Mouse (Mus musculus): ENCODE measurements around the gene Syvn1. TPM values are rescaled to one million over a fixed set of nuclear protein-coding genes. Genes with fewer than 3 reads are reported as not detected.

The Syvn1 gene
- polyA plus RNA-seq, 1 experiment from 2014 or later = 34.3 TPM

- Histone ChIP-seq H3K4me1 (peaks cover 31% of the 10 kb centered on the region), H3K9ac (replicated peaks) (peak overlapping the region; percentile 90), H3K4me2 (peak overlapping the region; percentile 83), H3K4me3 (replicated peaks) (peak overlapping the region; percentile 91), H3K9me3 (replicated peaks) (no peaks in the 10 kb centered on the region), H3K27ac (replicated peaks) (peak overlapping the region; percentile 100), H3K27me3 (replicated peaks) (no peaks in the 10 kb centered on the region), H3K36me3 (peaks cover 24% of the 10 kb centered on the region)
- WGBS = 13% methylated on average over 20 of the region's 20 CpGs
- ATAC-seq (ENCODE audit: low FRiP score) = peak; percentile 50
These were observed 746 bp upstream of the Syvn1 start for GRCm38 (mm10) chr19:6045366-6046293.

- Histone ChIP-seq H3K9me3 (replicated peaks) (no peaks in the 10 kb centered on the region), H3K9ac (replicated peaks) (peak overlapping the region; percentile 90), H3K36me3 (peaks cover 41% of the 10 kb centered on the region), H3K4me1 (peaks cover 33% of the 10 kb centered on the region), H3K27ac (replicated peaks) (peak overlapping the region; percentile 100), H3K27me3 (replicated peaks) (no peaks in the 10 kb centered on the region), H3K4me3 (replicated peaks) (peak overlapping the region; percentile 91), H3K4me2 (peak overlapping the region; percentile 83)
- WGBS = 2% methylated on average over 43 of the region's 44 CpGs
- ATAC-seq (ENCODE audit: low FRiP score) = peak; percentile 3; the same call in 1 of the 2 replicates
These were observed 950 bp downstream of the Syvn1 start for GRCm38 (mm10) chr19:6047154-6047898.

DNA sequence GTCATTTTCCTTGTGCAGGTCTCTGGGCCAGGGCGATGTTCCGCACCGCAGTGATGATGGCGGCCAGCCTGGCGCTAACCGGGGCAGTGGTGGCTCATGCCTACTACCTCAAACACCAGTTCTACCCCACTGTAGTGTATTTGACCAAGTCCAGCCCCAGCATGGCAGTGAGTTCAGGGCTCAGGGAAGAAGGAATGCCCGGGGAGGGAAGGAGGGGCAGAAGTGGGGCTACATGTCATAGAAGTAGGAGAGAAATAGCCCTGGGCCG, 1.5 kb downstream of the Syvn1 start:
- Histone ChIP-seq H3K4me1 (peaks cover 36% of the 10 kb centered on the region), H3K9ac (replicated peaks) (peak overlapping the region; percentile 90), H3K36me3 (peaks cover 46% of the 10 kb centered on the region), H3K27me3 (replicated peaks) (no peaks in the 10 kb centered on the region), H3K9me3 (replicated peaks) (no peaks in the 10 kb centered on the region), H3K4me3 (replicated peaks) (peak overlapping the region; percentile 91), H3K27ac (replicated peaks) (no peak overlapping the region), H3K4me2 (peak overlapping the region; percentile 83)
- 92% methylated on average over 8 of the region's 8 CpGs for WGBS
- ATAC-seq (ENCODE audit: low FRiP score) = no peak

DNA sequence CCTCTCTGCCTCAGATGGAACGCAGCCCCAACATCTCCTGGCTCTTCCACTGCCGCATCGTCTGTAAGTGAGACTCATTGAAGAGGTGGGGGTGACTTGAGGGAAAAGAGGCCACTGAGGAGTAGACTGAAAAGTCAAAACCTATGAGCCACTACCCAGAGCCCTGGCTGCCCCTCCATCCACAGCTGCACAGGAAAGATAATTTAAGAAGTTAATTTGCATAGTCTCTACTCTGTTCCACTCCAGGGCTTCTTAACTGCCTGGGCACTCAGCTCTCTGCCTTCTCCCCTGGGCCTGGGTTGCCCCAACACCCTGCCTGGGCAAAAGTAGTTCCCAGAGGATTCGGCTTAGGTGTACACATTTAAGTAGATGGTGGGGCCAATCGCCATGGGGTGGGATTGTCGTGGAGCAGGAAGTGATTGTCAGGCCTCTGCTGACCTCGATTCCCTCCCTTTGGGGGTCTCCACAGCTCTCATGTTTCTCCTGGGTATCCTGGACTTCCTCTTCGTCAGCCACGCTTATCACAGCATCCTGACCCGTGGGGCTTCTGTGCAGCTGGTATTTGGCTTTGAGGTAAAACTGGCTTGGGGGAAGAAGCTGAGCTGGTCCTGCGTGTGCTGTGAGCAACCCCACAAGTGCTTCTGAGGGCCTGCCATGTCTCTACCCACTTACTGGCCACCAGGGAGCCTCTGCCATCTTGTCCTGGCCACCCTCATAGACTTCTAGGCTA, 2.5 kb downstream of the Syvn1 start:
- H3K27ac ChIP-seq (replicated peaks) = no peak overlapping the region
- H3K9ac ChIP-seq (replicated peaks) = no peak overlapping the region
- WGBS = 93% methylated on average over 11 of the region's 11 CpGs
- peaks cover 40% of the 10 kb centered on the region for H3K4me1 ChIP-seq
- peaks cover 57% of the 10 kb centered on the region for H3K36me3 ChIP-seq
- H3K9me3 ChIP-seq (replicated peaks) = no peaks in the 10 kb centered on the region
- ATAC-seq (ENCODE audit: low FRiP score) = no peak
- peak overlapping the region; percentile 91; the same call in 1 of the 2 replicates for H3K4me3 ChIP-seq (replicated peaks)
- no peaks in the 10 kb centered on the region for H3K27me3 ChIP-seq (replicated peaks)
- H3K4me2 ChIP-seq = no peak overlapping the region

DNA sequence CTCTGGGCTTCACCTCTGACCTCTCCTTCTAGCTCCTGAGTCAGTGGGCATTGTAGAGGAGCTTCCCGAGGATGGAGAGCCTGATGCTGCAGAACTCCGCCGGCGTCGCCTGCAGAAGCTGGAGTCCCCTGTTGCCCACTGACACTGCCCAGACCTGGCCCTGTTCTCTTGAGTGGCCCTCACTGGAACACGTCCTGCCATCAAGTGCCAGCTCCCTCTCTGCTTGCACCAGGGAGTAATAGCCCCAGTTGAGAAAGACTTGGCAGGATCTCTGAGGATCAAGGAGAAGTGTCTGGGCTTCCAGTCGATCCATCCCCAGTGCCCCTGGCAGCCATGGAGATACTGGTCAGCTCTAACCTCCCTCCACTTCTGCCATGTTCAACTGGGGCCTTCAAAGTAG, 6.1 kb downstream of the Syvn1 start:
- H3K27ac ChIP-seq (replicated peaks) = no peak overlapping the region
- peaks cover 40% of the 10 kb centered on the region for H3K4me1 ChIP-seq
- no peak overlapping the region for H3K4me3 ChIP-seq (replicated peaks)
- H3K4me2 ChIP-seq = no peak overlapping the region
- H3K9ac ChIP-seq (replicated peaks) = no peak overlapping the region
- no peak for ATAC-seq (ENCODE audit: low FRiP score)
- H3K36me3 ChIP-seq = peaks cover 76% of the 10 kb centered on the region
- no peaks in the 10 kb centered on the region for H3K9me3 ChIP-seq (replicated peaks)
- no peaks in the 10 kb centered on the region for H3K27me3 ChIP-seq (replicated peaks)
- WGBS = 89% methylated on average over 7 of the region's 7 CpGs

- peaks cover 68% of the 10 kb centered on the region for H3K36me3 ChIP-seq
- H3K9me3 ChIP-seq (replicated peaks) = no peaks in the 10 kb centered on the region
- no peak overlapping the region for H3K4me2 ChIP-seq
- H3K9ac ChIP-seq (replicated peaks) = no peak overlapping the region
- peaks cover 32% of the 10 kb centered on the region for H3K4me1 ChIP-seq
- no peak overlapping the region for H3K4me3 ChIP-seq (replicated peaks)
- H3K27me3 ChIP-seq (replicated peaks) = no peaks in the 10 kb centered on the region
- no peak overlapping the region for H3K27ac ChIP-seq (replicated peaks)
- 90% methylated on average over 5 of the region's 5 CpGs for whole genome bisulfite sequencing
- no peak for ATAC-seq (ENCODE audit: low FRiP score)
These were observed 7.9 kb downstream of the Syvn1 start for GRCm38 (mm10) chr19:6054296-6054695.

DNA sequence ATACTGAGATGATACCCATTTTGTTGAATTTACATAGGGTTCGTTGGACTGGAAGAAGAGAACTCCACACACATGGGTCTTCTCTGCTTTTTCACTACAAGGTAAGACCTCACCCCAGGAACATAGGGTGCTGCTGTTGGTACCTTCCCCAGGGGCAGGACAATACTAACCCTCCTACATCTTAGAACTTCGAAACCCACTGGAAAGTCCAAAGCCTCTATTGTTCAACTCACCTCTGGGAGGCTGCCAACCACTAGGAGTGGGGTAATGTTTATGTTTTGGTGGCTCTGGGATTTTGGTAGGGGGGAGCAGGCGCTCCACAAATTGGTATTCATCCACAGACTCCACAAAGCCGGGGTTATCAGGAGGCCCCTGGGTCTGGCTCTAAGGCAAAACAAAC, 10.3 kb downstream of the Syvn1 start:
- peaks cover 50% of the 10 kb centered on the region for H3K36me3 ChIP-seq
- no peaks in the 10 kb centered on the region for H3K9me3 ChIP-seq (replicated peaks)
- H3K9ac ChIP-seq (replicated peaks) = peak overlapping the region; percentile 91
- H3K4me3 ChIP-seq (replicated peaks) = peak overlapping the region; percentile 91
- H3K4me1 ChIP-seq = peaks cover 41% of the 10 kb centered on the region
- no peaks in the 10 kb centered on the region for H3K27me3 ChIP-seq (replicated peaks)
- no peak for ATAC-seq (ENCODE audit: low FRiP score)
- no peak overlapping the region for H3K27ac ChIP-seq (replicated peaks)
- 58% methylated on average over 4 of the region's 4 CpGs for WGBS
- H3K4me2 ChIP-seq = peak overlapping the region; percentile 78

DNA sequence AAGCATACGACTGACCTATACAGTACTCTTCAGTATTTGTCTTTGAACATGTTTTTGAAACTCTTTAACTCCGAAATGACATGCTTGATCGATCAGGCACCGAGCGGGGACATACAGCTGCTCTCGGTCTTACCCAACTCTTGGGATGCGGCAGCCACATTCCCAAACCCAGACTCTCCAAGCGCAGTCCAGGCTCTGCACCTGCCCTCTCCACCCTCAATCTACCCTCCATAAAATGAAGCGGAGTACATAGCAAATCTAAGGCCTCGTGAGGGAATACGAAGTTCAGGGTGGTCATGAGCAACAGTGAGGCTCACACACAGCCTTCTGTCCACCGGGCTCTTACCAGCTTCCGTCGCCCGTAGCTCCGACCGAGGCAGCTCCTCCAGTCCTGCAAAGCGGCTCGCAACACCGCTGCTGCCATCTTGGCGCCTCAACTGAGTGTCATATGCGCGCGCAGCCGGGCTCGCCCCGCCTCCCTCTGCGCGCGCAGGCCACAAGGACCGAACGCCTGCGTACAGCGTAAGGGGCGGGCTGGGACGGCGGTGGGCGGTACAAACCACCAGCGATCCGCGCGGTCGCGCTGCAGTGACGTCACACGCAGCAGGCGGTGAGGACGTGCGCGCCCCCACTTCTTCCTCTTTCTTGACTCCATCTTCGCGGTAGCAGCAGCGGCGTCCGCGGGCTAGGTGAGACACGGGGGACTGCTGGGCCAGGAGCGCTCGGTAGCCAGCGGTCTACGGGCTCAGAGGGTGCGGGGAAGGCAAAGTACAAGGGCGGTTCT, 11.1 kb downstream of the Syvn1 start, which contains the start of the genes Mrpl49 and Fau:
TSS of gene Mrpl49 (minus strand) at position 473 of the 784 bp plus-strand sequence.
TSS of gene Fau (plus strand) at position 532 of the 784 bp plus-strand sequence.
- peak within 1 kb of the TSS; percentile 91 for H3K9ac ChIP-seq (replicated peaks)
- ATAC-seq (ENCODE audit: low FRiP score) = peak; percentile 90
- H3K4me1 ChIP-seq = peaks cover 49% of the 10 kb centered on the region
- peak within 1 kb of the TSS; percentile 91 for H3K4me3 ChIP-seq (replicated peaks)
- H3K9me3 ChIP-seq (replicated peaks) = no peaks in the 10 kb centered on the region
- under 1% methylated on average over 57 of the region's 63 CpGs for WGBS
- H3K4me2 ChIP-seq = peak within 1 kb of the TSS; percentile 83
- H3K27me3 ChIP-seq (replicated peaks) = no peaks in the 10 kb centered on the region
- peak within 1 kb of the TSS; percentile 87 for H3K27ac ChIP-seq (replicated peaks)
- H3K36me3 ChIP-seq = peaks cover 42% of the 10 kb centered on the region

GRCm38 (mm10) chr19:6058513-6058912, 12.1 kb downstream of the Syvn1 start:
- peaks cover 52% of the 10 kb centered on the region for H3K4me1 ChIP-seq
- WGBS = 31% methylated on average over 5 of the region's 5 CpGs
- H3K4me3 ChIP-seq (replicated peaks) = peak overlapping the region; percentile 91
- H3K9ac ChIP-seq (replicated peaks) = peak overlapping the region; percentile 89
- H3K27me3 ChIP-seq (replicated peaks) = no peaks in the 10 kb centered on the region
- H3K9me3 ChIP-seq (replicated peaks) = no peaks in the 10 kb centered on the region
- peak overlapping the region; percentile 87; the same call in 1 of the 2 replicates for H3K27ac ChIP-seq (replicated peaks)
- peaks cover 32% of the 10 kb centered on the region for H3K36me3 ChIP-seq
- ATAC-seq (ENCODE audit: low FRiP score) = no peak
- peak overlapping the region; percentile 83 for H3K4me2 ChIP-seq

GRCm38 (mm10) chr19:6058966-6059365, 12.6 kb downstream of the Syvn1 start:
- H3K9me3 ChIP-seq (replicated peaks) = no peaks in the 10 kb centered on the region
- H3K36me3 ChIP-seq = peaks cover 27% of the 10 kb centered on the region
- no peak overlapping the region for H3K27ac ChIP-seq (replicated peaks)
- H3K9ac ChIP-seq (replicated peaks) = no peak overlapping the region
- H3K4me2 ChIP-seq = peak overlapping the region; percentile 83
- peak overlapping the region; percentile 91 for H3K4me3 ChIP-seq (replicated peaks)
- H3K27me3 ChIP-seq (replicated peaks) = no peaks in the 10 kb centered on the region
- 87% methylated on average over 5 of the region's 5 CpGs for WGBS
- ATAC-seq (ENCODE audit: low FRiP score) = no peak
- peaks cover 57% of the 10 kb centered on the region for H3K4me1 ChIP-seq

Measured in neural tube, embryonic 15.5 days (tissue).